Mouse (Mus musculus): ENCODE results near the gene Prl2b1.

Gene Prl2b1

GRCm38 (mm10) chr13:27390746-27391145 lies at the start of gene Prl2b1:
Gene Prl2b1, minus strand, starts transcription at chr13:27390846.
- no peak for DNase-seq (ENCODE audit: low spot score in 2 of 2)

- DNase-seq (ENCODE audit: low spot score in 2 of 2): no peak
These were observed 47.9 kb upstream of the Prl2b1 start, which contains the start of gene Prl8a6 for GRCm38 (mm10) chr13:27438588-27438987. Gene Prl8a6, minus strand, starts transcription at chr13:27438688.

GRCm38 (mm10) chr13:27433159-27433558 lies 42.5 kb upstream of the Prl2b1 start:
- DNase-seq (ENCODE audit: low spot score in 2 of 2): no peak

- no peak for DNase-seq (ENCODE audit: low spot score in 2 of 2)
These were observed 23.0 kb upstream of the Prl2b1 start for GRCm38 (mm10) chr13:27413640-27414039.

- DNase-seq (ENCODE audit: low spot score in 2 of 2): no peak
These were observed 8.5 kb upstream of the Prl2b1 start for GRCm38 (mm10) chr13:27399061-27399724.

GRCm38 (mm10) chr13:27345373-27345772 lies 45.3 kb downstream of the Prl2b1 start, which contains the start of gene Prl8a2:
Gene Prl8a2, plus strand, starts transcription at chr13:27345673.
- no peak for DNase-seq (ENCODE audit: low spot score in 2 of 2)

GRCm38 (mm10) chr13:27342733-27343275 lies 47.8 kb downstream of the Prl2b1 start:
- no peak for DNase-seq (ENCODE audit: low spot score in 2 of 2)

- no peak for DNase-seq (ENCODE audit: low spot score in 2 of 2)
These were observed 55.7 kb downstream of the Prl2b1 start for GRCm38 (mm10) chr13:27334989-27335388.

Data from frontal cortex, postnatal 10 days (tissue).